Mouse (Mus musculus) frontal cortex, postnatal 25 days (tissue): ENCODE data around the gene Hist1h2ae.
A peak's percentile ranks its signal among the peaks of the same experiment; 100 is the strongest.
"Not testable (repeated sequence)": the region's sequence is repeated elsewhere in the genome, so short reads cannot be mapped to it uniquely, and the experiment has no call there.

Source experiments
- DNase-seq, 2 experiments: peaks; one replicate each; pipeline ENCODE4 v3.0.0; 2022; ENCODE audit warnings: low spot score in 2 of 2

The Hist1h2ae gene

DNA sequence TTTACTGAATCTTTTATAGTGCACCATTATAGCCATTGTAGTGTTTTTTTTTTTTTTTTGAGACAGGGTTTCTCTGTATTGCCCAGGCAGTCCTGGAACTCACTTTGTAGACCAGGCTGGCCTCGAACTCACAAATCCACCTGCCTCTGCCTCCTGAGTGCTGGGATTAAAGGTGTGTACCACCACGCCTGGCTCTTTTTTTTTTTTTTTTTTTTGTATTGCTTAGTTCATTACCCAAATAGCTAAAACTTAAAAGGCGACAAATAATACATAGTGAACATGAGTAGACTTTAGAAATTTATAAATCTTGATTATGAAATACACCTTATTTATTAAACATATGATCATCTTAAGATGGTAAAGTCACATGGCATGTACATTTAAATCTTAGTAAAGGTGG is 29.5 kb downstream of the Hist1h2ae start:
- DNase-seq = no peak

DNA sequence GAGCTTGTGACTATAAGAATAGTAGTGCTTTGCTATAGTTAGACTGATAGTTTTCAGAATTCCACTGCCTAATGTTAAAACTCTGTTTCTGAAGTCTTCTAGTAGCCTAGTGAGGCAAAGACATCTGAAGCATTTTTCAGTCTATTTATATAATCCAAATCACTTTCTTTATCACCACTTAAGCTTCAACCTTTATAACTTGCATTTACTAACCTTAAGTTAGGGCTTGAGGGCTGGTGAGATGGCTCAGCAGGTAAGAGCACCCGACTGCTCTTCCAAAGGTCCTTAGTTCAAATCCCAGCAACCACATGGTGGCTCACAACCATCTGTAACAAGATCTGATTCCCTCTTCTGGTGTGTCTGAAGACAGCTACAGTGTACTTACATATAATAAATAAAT is 31.2 kb downstream of the Hist1h2ae start:
- not testable (repeated sequence) for DNase-seq

DNA sequence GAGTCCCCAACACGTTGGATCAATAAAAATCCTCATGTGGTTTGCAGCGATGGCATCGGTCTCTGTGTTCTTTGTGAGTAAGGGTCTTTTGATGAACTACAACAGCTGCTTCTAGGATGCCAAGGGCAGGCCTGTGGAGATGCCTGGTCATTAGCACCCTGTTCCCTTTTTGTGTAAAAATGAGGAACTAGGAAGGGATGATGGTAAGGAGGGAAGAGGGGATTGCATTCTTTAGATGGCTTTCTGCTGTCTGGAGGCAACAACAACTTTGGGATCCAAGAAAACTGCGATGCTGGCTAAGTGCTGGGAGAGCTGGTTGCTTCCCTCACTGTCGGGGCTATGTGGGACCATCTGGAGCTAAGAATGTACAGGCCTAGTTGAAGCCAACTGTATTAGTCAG is 32.8 kb downstream of the Hist1h2ae start:
- no peak for DNase-seq

DNA sequence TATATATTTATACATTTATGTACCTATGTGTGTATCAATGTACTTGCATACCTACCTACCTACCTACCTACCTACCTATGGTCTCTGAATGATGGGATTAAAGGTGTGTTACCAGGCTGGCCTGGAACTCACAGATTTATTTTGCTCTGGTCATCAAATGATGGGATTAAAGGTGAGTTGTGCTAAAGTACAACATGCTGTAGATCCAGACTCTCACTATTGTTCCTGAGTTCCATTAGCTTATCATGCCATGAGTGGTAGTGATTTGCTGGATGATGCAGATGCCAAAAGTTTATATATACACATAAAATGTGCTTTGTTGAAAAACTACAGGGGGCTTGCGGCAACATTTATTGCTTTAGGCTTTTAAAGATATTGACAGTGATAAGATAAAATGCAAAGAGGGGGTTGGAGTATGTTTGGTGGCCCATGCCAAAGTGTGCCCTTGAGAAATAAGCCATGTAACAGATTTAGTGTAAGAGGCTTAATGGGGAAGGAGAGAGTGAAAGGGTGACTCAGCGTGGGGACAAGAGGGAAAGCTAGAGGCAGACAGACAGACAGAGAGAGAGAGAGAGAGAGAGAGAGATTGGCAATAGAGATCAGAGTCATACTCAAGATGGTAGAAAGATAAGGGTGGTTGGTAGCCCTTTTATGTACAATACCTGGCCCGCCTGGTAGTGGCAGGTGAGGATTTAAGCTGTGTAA is 33.9 kb downstream of the Hist1h2ae start:
- no peak for DNase-seq

DNA sequence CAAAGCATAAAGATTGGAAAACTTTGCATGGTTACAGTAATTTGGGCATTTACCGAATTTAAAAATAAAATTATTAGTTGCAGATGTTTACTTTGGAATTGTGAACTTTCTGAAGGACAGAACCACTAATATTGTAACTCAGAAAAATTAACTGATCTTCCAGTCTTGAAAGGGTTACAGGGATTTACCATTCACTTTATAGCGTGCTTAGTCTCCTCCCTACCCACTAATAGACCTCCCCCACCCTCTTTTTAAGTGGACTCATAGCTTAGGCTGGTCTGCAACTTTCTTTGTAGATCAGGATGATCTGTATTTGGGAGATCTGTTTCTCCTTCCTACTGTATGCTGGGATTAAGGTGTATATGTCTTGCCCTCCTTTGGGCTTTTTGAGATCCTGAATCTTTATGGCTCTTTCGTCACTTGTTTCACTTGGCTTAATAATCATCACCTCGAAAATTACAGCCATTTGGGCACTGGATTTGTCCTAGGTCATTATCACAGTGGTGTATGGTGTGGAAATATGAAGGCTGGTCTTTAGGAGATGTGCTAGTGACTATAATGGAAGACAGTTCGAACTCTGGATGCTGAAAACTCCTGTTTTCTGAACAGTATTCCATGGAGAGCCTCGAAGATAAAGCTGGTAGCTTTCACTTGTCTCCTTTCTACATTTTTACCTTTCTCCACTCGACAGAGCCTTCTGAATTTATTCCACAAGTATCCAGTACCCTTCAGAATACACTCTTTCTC is 34.8 kb downstream of the Hist1h2ae start:
- DNase-seq = no peak

DNA sequence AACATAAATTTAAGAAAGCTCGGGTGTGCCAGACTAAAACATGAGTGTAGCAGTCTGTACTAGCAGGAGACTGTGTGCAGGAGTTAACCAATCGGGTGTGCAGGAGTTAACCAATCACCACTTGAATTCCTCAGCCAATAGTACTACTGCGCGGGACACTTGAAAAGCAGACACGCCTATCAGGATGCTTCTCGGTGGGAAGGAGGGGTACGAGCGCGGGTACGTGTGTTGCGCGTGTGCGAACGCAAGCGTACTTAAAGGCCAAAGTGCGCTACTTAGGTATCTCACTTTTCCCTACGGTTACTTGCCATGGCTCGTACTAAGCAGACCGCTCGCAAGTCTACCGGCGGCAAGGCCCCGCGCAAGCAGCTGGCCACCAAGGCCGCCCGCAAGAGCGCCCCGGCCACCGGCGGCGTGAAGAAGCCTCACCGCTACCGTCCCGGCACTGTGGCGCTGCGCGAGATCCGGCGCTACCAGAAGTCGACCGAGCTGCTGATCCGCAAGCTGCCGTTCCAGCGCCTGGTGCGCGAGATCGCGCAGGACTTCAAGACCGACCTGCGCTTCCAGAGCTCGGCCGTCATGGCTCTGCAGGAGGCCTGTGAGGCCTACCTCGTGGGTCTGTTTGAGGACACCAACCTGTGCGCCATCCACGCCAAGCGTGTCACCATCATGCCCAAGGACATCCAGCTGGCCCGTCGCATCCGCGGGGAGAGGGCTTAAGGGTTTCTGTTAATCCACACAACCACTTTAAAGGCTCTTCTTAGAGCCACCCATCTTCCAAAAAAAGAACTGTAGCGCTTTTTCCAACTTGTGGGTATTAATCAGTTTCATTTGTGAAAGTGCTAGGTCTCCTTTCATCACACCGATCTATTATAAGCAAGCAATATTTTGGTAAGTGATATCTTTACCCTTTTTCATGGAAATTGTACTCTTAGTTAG is 35.6 kb downstream of the Hist1h2ae start, which contains the start of gene Hist1h3g:
Hist1h3g (plus strand) TSS at position 286 of the 939 bp plus-strand sequence.
- DNase-seq = peak; percentile 78 to 82

GRCm38 (mm10) chr13:23534368-23535131 is 36.5 kb downstream of the Hist1h2ae start:
- DNase-seq = no peak

DNA sequence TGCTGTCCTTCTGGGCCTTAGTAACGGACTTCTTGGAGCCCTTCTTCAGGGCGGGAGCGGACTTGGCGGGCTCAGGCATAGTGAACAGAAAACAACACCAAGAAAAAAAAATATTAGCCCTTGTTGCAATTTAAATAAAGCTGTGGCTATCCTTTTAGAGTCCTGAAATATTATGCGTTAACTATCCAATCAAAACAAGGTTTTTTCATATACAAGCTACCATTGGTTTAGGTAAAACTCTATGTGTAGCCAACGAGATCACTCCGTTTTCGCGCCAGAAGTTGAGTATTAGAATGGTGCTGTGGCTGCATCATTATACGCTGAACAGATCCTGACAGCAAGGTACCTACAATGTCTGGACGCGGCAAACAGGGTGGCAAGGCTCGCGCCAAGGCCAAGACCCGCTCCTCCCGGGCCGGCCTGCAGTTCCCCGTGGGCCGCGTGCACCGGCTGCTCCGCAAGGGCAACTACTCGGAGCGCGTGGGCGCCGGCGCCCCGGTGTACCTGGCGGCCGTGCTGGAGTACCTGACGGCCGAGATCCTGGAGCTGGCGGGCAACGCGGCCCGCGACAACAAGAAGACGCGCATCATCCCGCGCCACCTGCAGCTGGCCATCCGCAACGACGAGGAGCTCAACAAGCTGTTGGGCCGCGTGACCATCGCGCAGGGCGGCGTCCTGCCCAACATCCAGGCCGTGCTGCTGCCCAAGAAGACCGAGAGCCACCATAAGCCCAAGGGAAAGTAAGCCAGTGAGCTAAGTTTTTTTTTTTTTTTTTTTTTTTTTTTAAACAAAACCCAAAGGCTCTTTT is 37.3 kb downstream of the Hist1h2ae start, which contains the start of gene Hist1h2af:
Hist1h2af (plus strand) TSS at position 347 of the 808 bp plus-strand sequence.
- DNase-seq = not testable (repeated sequence)

- no peak for DNase-seq
Measured at GRCm38 (mm10) chr13:23532262-23533075, 38.6 kb downstream of the Hist1h2ae start.

GRCm38 (mm10) chr13:23530901-23531875 is 39.8 kb downstream of the Hist1h2ae start, which contains the start of gene Hist1h4h:
Gene Hist1h4h (plus strand): TSS chr13:23531050.
- DNase-seq = peak; percentile 93 to 96

DNA sequence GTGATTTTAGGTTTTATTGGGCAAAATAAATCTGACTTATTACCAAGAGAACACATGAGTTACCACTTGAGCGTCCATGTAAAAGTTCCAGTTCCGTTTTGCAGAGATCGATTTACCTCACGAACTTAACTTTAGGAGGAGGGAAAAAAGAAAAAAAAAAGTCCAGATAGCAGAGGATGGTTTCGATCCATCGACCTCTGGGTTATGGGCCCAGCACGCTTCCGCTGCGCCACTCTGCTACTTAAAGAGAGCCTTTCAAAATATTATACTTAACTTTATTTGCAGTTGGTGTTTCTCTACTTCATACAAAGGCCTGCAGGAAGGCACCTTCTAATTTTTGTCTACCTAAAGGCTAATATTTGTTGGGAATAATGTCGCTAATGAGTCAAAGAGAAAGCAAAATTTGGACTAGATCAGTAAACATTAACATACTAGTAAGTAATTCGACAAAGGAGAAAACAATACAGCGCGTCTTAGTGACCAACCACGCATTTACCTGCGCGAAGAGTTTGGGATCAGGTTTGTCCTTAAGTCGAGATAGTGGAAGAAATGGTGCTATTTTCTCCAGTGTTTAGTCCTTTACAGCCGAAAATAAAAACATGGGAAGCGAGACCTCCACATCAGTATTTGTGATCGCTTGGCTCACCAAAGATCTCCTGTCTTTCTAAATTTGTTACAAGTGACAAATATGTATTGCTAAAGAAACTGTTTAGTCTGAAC is 40.7 kb downstream of the Hist1h2ae start:
- DNase-seq = peak; percentile 73 to 78

DNA sequence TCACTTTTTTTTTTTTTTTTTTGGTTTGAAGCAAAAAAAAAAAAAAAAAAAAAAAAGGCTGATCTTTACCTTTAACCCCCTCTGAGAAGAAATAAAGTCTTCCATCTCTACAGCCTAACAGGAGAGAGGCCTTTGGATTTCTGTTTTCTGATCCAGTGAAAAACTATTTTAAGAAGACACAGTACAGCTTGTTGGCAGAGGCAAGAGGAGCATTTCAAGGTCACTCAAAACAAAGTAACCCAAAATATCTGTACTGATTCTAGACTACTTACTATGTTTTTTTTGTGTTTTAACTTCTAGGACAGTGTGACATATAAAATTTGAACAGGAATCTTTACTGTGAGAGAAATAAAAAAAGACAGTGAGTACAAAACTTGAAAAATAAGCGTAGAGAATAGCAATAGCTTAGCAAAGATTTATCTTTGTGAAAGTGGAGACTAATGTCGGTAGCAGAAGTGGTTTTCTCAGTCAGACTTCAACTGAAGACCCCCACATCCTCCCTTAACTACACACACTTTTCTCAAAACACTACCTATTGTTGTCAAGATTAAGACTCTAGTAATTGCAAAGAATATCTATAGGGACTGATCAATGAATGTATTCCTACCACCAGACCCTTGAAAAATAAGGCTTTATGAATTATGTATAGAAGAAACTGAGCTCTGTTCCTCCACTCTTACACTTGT is 41.4 kb downstream of the Hist1h2ae start:
- no peak for DNase-seq

GRCm38 (mm10) chr13:23529005-23529404 is 42.0 kb downstream of the Hist1h2ae start:
- no peak for DNase-seq

DNA sequence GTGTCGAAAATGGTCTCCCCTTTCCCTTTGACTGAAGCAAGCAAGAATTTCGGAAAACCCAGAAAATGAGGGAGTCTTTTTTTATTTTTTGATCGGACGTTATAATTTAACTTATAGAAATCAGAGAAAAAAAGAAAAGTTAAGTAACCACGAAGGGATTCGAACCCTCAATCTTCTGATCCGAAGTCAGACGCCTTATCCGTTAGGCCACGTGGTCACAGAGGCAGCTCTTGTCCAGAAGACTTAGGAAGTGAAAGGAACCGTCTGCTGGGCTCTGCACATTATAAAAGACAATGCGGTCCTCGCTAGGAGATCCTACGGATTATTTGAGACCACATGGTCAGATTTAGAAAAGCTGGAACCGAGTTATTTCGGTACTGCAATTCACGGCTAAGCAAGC is 44.7 kb downstream of the Hist1h2ae start:
- DNase-seq = peak; percentile 97

GRCm38 (mm10) chr13:23525901-23526300 is 45.1 kb downstream of the Hist1h2ae start:
- no peak for DNase-seq

DNA sequence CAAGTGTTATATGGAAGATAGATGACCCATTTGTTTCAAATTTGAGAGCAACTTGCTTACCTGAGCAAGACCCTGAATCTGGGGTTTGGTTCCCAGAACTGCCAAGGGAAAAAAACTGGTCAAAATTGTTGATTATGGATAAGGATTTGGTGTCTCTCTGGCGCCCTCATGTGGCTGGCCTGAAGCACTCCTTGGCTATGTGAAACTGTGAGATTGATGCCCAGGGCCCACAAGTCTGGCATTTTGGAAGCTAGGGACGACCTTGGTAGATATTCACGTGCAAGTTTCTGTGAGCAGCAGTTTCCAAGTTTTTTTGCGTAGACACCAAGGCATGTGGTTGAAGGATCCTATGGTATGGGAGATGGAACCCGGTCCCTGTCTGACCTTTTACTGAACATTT is 46.4 kb downstream of the Hist1h2ae start:
- peak; percentile 34 to 62 for DNase-seq

DNA sequence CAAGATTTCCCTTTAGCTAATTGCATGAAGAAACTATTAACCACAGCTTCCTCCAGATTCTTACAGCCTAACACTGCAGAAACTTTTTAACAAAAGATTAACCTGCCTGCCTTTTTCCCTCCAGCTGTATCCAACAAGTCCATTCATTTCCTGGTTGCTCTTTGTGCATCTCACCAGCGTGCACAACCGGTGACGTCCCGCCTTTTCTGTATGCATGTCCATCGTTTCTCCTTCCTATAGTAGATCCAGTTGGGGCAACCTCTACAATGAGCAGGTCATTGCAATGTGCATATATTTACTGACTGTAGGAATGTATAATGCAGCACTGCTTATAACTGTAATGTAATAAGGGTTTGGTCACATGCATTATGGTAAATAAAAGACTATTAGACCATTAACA is 47.0 kb downstream of the Hist1h2ae start:
- DNase-seq = no peak
